Mouse (Mus musculus) lung, embryonic 14.5 days (tissue): ENCODE results near the gene Ptprf. TPM values are rescaled to one million over a fixed set of nuclear protein-coding genes. Genes with fewer than 3 reads are reported as not detected.

Experiments
- ATAC-seq: fragments of 200-750 bp; cut with Nextera tagmentation; 2 replicates; pipeline ENCODE4 v1.8.0; 2017; ENCODE audit warnings: mild to moderate bottlenecking, moderate TSS enrichment, moderate library complexity; ENCODE audit not compliant: insufficient read depth
- DNase-seq: peaks from one replicate; pipeline ENCODE4 v3.0.0-alpha.2; 2015
- H3K27ac ChIP-seq: fragments of 300-500 bp; sonication (generic); 2 replicates; pipeline ENCODE4 v1.5.1; 2014; ENCODE audit warnings: low read depth, mild to moderate bottlenecking, moderate library complexity
- H3K27me3 ChIP-seq: fragments of 300-500 bp; sonication (generic); 2 replicates; pipeline ENCODE4 v1.6.1; 2014; ENCODE audit warnings: low read length, control low read depth; ENCODE audit not compliant: insufficient read depth
- H3K36me3 ChIP-seq: fragments of 300-500 bp; sonication (generic); 2 replicates; pipeline ENCODE4 v1.6.1; 2014; ENCODE audit warnings: control low read depth; ENCODE audit not compliant: insufficient read depth
- H3K4me1 ChIP-seq: fragments of 300-500 bp; sonication (generic); 2 replicates; pipeline ENCODE4 v1.6.1; 2014; ENCODE audit warnings: antibody characterized with exemption, control low read depth; ENCODE audit not compliant: insufficient read depth
- H3K4me2 ChIP-seq: fragments of 300-500 bp; sonication (generic); 2 replicates; pipeline ENCODE4 v1.6.1; 2014; ENCODE audit warnings: mild to moderate bottlenecking
- H3K4me3 ChIP-seq: fragments of 300-500 bp; sonication (generic); 2 replicates; pipeline ENCODE4 v1.5.1; 2014; ENCODE audit warnings: low read depth, low read length
- H3K9ac ChIP-seq: fragments of 300-500 bp; sonication (generic); 2 replicates; pipeline ENCODE4 v1.6.1; 2014
- H3K9me3 ChIP-seq: fragments of 300-500 bp; sonication (generic); 2 replicates; pipeline ENCODE4 v1.6.1; 2016; ENCODE audit warnings: low read depth, low read length, control low read depth
- CTCF ChIP-seq: IDR thresholded peaks from 2 replicates; pipeline ENCODE4 v1.5.1; 2016; ENCODE audit warnings: antibody characterized with exemption, low read depth
- WGBS: fragments of 180-500 bp; shearing (Covaris S2); extraction: QIAGEN DNeasy Blood & Tissue Kit; methylation state at CpG from one replicate; pipeline ENCODE4 v1.1.7; 2014; 5-methylcytosine and 5-hydroxymethylcytosine counted together
- polyA plus RNA-seq: library from polyadenylated mRNA; unstranded; fragments of >200 nt; fragmentation: Nextera tagmentation; extraction: Ambion mirVana; gene quantifications from 2 replicates; pipeline ENCODE4 v1.2.1, GENCODE M21; 2014

Gene Ptprf
- polyA plus RNA-seq, 1 experiment from 2014 or later, result 75.7 TPM

DNA sequence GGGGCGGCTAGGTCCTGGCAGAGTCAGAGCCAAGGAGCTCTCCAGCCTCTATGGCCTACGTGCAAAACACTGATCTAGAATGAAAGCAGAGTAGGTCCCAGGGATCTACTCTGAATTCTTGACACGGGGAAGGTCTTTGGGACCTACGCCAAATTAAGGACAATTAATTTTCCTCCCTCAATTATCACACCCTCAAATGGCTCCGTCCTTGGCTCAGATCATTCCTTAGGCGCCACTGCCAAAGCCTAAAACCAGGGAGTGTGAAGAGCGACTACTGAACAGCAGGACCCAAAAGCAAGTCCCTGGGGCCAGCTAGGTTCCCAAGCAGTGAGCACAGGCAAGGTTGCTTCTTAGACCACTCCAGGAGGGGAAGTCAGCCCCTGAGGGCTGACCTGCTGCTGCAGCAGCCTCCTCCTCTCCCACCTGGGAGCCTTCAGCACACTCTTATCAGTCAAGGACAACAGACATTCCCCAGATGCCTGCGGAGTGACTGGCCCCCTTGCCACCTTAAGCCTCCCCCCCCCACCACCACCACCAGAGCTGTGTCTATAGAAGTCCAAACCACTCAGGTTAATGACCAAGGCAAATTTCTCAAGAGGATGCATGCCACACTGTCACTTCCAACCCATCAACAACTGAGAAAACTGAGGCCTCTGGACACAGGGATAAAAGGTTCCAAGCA, 31.3 kb downstream of the Ptprf start:
- H3K27ac ChIP-seq, result peak overlapping the region; percentile 79
- 57% methylated on average over 8 of the region's 8 CpGs for WGBS
- no peak for DNase-seq
- peak overlapping the region; percentile 48 for H3K4me3 ChIP-seq
- no peaks in the 10 kb centered on the region for H3K27me3 ChIP-seq
- TF ChIP-seq CTCF, result no peak
- H3K4me1 ChIP-seq, result peaks cover 5% of the 10 kb centered on the region; the same call in 1 of the 2 replicates
- peak; percentile 19; the same call in 1 of the 2 replicates for ATAC-seq
- H3K9ac ChIP-seq, result no peak overlapping the region
- peaks cover 46% of the 10 kb centered on the region for H3K36me3 ChIP-seq
- H3K9me3 ChIP-seq, result no peaks in the 10 kb centered on the region
- peak overlapping the region; percentile 87 for H3K4me2 ChIP-seq

DNA sequence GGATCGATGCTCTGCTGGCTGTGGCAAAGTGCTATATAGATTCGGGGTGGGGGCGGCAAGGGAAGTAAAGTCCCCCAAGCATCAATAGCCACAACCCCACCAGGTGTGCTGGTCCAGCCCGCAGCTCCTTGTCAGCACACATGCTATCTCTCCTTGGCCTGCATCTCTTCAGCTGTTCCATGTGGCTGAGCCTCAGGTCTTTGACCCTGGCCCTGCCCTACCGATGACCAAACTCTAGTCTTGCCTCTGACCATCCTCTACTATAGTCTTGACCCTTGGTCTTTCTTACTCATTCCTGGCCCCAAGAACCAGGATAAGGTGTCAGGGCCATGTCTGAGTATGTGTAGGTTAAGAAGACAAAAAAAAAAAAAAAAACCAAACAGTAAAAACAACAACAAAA, 33.2 kb downstream of the Ptprf start:
- no peak overlapping the region for H3K4me3 ChIP-seq
- ATAC-seq, result no peak
- H3K9me3 ChIP-seq, result no peaks in the 10 kb centered on the region
- no peak overlapping the region for H3K27ac ChIP-seq
- no peaks in the 10 kb centered on the region for H3K27me3 ChIP-seq
- peaks cover 5% of the 10 kb centered on the region; the same call in 1 of the 2 replicates for H3K4me1 ChIP-seq
- WGBS, result 83% methylated on average over 5 of the region's 5 CpGs
- peaks cover 40% of the 10 kb centered on the region for H3K36me3 ChIP-seq
- H3K9ac ChIP-seq, result no peak overlapping the region
- no peak overlapping the region for H3K4me2 ChIP-seq
- no peak for TF ChIP-seq CTCF
- DNase-seq, result no peak

DNA sequence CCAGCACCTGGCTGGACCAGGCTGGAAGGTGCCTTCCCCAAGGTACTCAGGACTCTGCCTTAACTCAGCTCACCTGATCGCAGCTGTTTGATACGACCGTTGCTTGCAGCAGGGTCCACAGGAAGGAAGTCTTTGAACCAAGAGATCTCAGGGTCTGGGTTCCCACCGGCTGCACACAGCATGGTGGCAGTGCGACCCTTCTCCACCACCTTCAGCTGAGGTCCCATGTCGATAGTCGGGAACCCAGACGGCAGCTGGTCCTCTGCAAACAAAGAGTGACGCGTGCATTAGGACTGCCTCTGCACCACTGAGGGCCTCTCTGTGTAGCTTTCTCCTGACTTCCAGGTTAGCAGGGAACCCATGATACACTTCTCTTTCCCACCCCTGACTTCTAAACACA, 33.8 kb downstream of the Ptprf start:
- no peak overlapping the region for H3K4me3 ChIP-seq
- H3K4me1 ChIP-seq, result no peaks in the 10 kb centered on the region; the same call in 1 of the 2 replicates
- 63% methylated on average over 10 of the region's 10 CpGs for WGBS
- H3K9ac ChIP-seq, result no peak overlapping the region
- H3K27ac ChIP-seq, result no peak overlapping the region
- no peak for ATAC-seq
- no peaks in the 10 kb centered on the region for H3K27me3 ChIP-seq
- H3K9me3 ChIP-seq, result no peaks in the 10 kb centered on the region
- no peak for DNase-seq
- H3K36me3 ChIP-seq, result peaks cover 43% of the 10 kb centered on the region
- no peak overlapping the region for H3K4me2 ChIP-seq
- no peak for TF ChIP-seq CTCF

DNA sequence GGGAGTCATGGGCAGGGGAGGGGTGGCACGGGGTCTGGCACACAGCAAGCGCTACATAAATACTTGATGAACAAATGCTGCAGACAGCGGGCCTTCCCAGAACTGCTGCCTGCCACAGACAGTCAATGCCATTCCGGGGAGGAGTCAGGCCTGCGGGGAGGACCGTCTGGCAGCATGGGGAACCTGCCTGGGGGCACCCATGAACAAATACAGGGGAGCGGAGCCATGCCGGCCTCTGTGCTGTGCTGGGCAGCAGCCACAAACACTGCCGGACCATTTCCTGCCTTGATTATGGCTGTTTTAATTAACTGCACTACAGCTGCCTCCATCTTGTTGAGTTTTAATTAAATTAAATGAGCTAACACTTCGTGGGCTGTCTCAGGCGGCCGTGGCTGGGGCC, 35.0 kb downstream of the Ptprf start:
- TF ChIP-seq CTCF, result no peak
- Histone ChIP-seq H3K36me3 (peaks cover 54% of the 10 kb centered on the region), H3K4me2 (no peak overlapping the region), H3K9me3 (no peaks in the 10 kb centered on the region), H3K27me3 (no peaks in the 10 kb centered on the region), H3K27ac (no peak overlapping the region), H3K4me1 (no peaks in the 10 kb centered on the region; the same call in 1 of the 2 replicates), H3K4me3 (no peak overlapping the region), H3K9ac (no peak overlapping the region)
- DNase-seq, result no peak
- no peak for ATAC-seq
- WGBS, result 78% methylated on average over 12 of the region's 12 CpGs

DNA sequence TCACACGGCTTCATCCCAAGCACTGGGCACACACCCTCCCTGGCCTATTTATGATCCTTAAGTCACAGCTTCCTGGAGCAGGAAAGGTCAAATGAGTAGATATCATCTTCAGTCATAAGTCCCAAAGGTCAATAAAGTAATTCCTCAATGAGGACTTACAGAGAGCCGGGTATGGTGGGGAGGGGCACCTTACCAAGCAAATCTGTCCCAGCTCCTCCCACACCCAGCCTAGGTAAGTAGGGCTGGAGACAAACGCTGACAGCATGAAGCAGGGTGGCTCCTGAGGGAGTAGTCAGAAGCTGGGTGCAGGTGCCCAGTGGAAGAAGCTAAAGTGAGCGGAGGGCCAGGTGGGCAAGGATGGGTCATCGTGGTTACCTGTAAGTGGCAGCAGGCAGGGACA, 36.3 kb downstream of the Ptprf start:
- 77% methylated on average over 5 of the region's 5 CpGs for WGBS
- Histone ChIP-seq H3K27me3 (no peaks in the 10 kb centered on the region), H3K4me2 (no peak overlapping the region), H3K4me1 (no peaks in the 10 kb centered on the region; the same call in 1 of the 2 replicates), H3K9ac (no peak overlapping the region), H3K4me3 (no peak overlapping the region), H3K27ac (no peak overlapping the region), H3K9me3 (no peaks in the 10 kb centered on the region), H3K36me3 (peaks cover 67% of the 10 kb centered on the region)
- ATAC-seq, result no peak
- no peak for TF ChIP-seq CTCF
- DNase-seq, result no peak

DNA sequence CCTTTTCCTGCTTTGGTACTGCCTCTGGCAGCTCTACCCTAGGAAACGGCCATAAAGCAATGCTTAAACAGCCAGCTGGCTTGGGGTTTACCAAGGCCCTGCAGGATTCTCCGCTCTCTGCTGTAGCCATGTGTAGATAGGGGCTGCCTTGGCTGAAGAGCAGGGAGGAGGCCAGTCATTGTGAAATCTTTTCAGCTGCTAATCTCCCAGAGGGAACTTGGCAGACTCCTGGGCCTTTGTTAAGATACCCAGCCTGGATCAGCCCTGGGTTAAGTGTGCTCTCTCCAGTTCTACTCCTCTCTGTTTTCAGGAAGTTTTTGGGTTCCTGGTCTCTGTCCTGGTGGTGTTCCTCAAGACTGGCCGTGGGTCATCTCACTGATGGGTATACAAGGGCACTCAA, 43.9 kb downstream of the Ptprf start:
- TF ChIP-seq CTCF, result no peak
- no peaks in the 10 kb centered on the region for H3K27me3 ChIP-seq
- no peaks in the 10 kb centered on the region for H3K4me1 ChIP-seq
- no peak overlapping the region for H3K27ac ChIP-seq
- no peak overlapping the region for H3K4me2 ChIP-seq
- peaks cover 86% of the 10 kb centered on the region for H3K36me3 ChIP-seq
- no peak overlapping the region for H3K9ac ChIP-seq
- DNase-seq (no peak), ATAC-seq (no peak; the same call in 1 of the 2 replicates)
- H3K4me3 ChIP-seq, result no peak overlapping the region
- H3K9me3 ChIP-seq, result no peaks in the 10 kb centered on the region
- 82% methylated on average over 3 of the region's 3 CpGs for WGBS

DNA sequence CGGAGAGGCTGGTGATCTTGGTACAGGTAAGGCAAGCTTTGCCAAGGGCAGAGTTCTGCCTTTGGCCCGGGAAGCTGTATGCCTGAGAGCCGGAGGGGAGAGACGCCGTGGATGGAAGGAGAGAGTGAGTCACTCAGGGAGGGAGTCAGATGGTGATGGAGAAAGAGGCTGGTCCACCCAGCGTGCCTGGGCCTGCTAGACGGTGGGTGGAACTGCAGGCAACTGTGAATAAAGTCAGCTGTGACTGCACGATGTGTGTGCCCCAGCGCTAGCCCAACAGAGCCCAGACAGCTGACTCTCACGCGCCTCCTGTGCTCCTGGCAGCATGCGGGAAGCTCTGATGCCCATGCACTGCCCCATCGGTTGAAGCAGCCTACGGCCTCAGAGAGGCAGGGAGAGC, 45.4 kb downstream of the Ptprf start:
- peaks cover 82% of the 10 kb centered on the region for H3K36me3 ChIP-seq
- WGBS, result 87% methylated on average over 14 of the region's 14 CpGs
- no peak for DNase-seq

More for the DNA sequence above, 45.4 kb downstream of the Ptprf start:
- Histone ChIP-seq H3K9ac (no peak overlapping the region), H3K4me2 (no peak overlapping the region), H3K27me3 (no peaks in the 10 kb centered on the region), H3K4me3 (no peak overlapping the region), H3K4me1 (no peaks in the 10 kb centered on the region), H3K9me3 (no peaks in the 10 kb centered on the region), H3K27ac (no peak overlapping the region)
- peak; percentile 47; the same call in 1 of the 2 replicates for ATAC-seq
- TF ChIP-seq CTCF, result no peak
